Mouse (Mus musculus) NIH3T3 (cell line): ENCODE data around the gene Ifit2.
"Not testable (repeated sequence)": the region's sequence is repeated elsewhere in the genome, so short reads cannot be mapped to it uniquely, and the experiment has no call there.

Source experiments
- DNase-seq: peaks from one replicate; pipeline ENCODE4 v3.0.0-alpha.2; 2012; ENCODE audit warnings: low read depth

Gene Ifit2

DNA sequence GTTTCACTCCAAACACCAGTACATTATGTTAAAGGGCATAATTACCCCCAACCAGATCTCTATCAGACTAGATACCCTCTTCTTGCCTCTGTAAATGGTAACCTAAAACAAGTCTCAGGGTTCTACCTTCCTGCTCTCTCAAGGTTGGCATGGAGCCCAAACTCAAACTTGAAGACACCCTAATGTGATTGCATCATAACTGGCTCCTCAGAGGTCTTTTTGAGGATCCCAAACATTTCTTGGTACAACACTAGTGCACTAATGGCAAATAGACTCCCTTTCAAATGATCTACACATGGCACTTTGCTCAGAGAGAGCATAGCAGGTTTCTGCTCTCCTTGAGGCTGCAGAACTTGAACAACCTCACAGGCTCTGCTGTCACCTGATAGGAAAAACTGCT, 46.3 kb downstream of the Ifit2 start:
- DNase-seq: peak; percentile 16

DNA sequence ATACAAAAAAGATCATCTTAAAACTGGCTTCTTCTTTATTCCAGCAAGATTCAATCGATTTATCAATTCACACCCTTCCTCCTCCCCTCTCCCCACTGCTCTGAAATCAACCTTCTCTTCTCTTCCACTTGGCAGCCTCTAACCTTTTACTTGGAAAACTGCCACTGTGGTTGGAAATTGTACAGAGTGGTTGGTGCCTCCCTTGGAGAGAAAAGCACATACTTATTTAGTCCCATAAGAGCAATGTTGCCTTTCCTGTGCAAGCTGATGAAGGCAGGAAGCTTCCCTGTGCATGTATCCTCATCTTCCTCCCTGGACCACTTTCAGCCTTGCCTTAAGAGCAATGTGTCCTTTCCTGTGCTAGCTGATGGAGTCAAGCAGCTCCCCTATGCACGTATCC, 47.8 kb downstream of the Ifit2 start:
- DNase-seq: peak; percentile 83

DNA sequence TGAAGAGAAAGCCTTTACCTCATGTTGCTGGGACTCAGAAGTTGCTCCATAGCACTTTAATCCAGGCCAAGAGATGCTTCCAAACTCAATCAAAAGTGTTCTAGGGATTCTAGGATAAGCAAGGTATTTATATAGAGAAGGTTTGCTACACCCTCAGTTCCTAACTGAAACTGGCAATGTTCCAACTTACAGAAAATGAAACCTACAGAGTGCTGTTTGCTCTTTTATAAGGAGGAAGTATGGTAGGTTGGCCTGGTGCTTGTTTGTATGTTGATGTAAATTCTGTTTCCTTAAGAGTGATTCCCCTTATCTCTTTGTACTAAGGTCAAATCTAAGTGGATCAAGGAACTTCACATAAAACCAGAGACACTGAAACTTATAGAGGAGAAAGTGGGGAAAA, 48.8 kb downstream of the Ifit2 start:
- DNase-seq: not testable (repeated sequence)

DNA sequence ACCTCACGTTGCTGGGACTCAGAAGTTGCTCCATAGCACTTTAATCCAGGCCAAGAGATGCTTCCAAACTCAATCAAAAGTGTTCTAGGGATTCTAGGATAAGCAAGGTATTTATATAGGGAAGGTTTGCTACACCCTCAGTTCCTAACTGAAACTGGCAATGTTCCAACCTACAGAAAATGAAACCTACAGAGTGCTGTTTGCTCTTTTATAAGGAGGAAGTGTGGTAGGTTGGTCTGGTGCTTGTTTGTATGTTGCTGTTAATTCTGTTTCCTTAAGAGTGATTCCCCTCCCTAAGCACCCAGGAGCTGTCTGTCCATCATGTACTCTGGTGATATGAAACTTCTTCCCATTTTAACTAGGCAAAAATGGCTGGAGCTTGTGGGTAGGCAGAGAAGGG, 51.4 kb downstream of the Ifit2 start, which contains the start of gene Ifit1bl1:
Ifit1bl1 (minus strand) TSS at position 69 of the 400 bp plus-strand sequence.
- DNase-seq: not testable (repeated sequence)

DNA sequence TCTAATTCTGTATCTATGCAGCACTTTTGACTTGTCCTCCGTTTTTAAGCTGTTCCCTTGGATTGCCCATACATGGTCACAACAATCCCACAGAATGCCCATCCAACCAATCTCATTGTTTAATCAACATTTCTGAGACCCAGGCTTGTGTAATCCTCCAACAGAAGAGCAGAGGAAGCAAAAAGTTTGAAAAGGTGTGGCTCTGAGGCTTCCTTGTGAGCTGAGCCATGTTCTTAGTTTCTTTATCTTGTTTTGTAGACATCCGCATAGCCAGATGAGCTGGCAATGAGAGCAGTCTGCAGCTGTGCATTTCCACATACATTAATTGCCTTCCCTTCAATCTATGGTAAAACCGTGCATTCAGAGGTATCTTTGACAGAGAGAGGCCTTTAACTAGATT, 55.0 kb downstream of the Ifit2 start:
- no peak for DNase-seq

DNA sequence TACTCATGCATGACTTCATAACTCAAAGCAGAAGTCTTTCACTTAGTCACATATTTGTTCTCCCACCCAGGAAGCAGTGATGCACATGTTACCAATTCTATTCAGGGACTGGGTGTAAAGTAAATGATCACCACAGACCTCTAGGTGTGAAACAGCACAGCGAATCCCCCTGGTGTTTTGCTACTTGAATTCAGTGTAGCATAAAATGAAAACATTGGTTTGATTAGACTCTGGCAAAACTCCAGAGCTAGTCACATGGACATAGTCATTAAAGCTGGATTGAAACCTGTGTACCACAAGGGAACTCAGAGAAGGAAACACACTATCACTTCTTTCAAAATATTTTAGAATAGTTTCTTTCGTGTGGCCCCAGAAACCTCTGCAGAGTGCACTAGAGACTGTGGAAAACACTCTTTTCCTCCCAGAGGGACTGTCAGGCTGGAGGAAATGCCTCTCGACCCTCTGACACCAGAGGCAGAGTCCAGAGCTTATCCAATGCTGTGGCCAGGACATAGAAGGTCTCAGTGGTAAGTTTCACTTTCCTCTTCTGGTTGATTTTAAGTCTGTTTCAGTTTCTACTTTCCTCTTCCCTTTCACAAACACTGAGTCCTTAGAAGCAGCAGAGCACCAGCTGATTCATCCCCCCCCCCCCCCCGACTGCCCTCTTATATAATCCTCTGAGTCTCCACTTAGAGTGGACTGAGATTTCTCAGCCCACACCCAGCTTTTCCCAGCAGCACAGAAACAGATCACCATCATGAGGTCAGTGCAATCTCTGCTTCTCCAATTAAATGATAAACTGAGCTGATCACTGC, 57.0 kb downstream of the Ifit2 start, which contains the start of gene Ifit3b:
Ifit3b (plus strand) TSS at position 734 of the 815 bp plus-strand sequence.
- DNase-seq: peak; percentile 72

DNA sequence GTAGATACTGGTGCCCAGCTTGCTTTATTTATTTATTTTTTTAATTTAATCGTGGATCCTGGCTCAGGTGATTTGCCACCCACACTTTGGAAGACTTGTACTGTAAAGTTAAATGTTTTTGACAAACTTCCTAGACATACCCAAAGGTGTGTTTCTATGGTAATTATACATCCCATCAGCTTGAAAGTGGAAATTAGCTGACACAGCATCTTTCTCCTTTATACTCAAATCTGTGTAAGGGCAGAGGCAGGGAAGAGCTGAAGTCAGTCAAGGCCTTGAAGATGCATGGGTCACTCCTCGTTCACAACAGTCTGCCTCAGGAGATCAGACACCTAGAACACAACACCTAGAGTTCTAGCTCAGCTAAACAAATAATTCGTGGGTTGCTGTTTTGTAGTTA, 59.6 kb downstream of the Ifit2 start:
- DNase-seq: not testable (repeated sequence)

DNA sequence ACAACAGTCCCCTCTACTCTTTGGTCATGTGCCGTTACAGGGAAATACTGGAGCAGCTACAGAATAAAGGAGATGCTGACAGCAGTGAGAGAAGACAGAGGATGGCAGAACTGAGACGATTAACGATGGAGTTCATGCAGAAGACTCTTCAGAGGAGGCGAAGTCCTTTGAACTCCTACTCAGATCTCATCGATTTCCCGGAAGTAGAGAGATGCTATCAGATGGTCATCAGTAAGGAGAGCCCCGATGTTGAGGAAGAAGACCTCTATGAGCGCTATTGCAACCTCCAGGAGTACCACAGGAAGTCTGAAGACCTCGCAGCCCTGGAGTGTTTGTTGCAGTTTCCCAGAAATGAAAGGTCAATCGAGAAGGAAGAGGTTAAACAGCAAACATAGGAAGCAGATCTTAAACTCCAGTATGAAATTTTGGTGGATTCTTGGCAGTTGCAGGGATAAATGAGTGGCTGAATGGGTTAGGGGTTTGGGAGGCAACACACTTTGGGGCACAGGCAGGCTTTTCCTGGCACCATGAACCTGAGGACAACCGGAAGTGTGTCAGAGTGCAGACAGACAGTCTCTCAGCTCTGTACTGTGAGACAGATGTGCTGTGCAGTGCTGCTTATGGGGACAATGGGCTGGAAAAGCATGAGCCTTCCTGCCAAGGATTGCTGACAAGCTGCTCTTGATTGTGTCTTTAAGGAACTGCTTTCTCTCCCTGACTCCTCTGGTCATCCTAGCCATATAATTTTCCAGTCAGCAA, 61.9 kb downstream of the Ifit2 start:
- DNase-seq: not testable (repeated sequence)

DNA sequence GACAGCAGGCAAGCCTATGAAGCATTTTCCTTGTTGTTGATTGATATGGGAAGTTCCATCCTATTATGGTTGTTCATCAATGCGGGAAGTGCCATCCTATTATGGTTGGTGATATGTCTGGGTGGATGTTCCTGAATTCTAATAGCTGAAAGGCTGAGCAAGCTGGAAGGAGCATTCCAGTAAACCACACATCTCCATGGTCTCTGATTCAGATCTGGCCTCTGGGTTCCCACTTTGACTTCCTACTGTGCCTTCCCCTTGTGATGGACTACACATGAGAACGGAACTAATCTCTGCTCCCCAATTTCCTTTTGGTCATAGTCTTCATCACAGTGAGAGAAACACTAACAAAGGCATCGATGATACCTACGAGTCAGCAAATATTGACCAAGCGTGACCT, 70.4 kb downstream of the Ifit2 start:
- no peak for DNase-seq

DNA sequence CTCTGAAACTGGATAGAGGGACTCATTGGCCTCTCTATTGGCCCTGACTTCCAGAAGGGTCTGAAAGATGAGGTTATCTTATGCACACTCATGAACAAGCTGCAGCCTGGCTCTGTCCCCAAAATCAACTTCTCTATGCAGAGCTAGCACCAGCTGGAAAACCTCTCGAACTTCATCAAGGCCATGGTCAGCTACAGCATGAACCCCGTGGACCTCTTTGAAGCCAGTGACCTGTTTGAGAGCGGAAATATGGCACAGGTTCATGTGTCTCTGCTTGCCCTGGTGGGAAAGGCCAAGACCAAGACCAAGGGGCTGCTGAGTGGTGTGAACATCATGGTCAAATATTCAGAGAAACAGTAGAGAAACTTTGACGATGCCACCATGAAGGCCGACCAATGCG, 73.3 kb downstream of the Ifit2 start:
- DNase-seq: no peak

DNA sequence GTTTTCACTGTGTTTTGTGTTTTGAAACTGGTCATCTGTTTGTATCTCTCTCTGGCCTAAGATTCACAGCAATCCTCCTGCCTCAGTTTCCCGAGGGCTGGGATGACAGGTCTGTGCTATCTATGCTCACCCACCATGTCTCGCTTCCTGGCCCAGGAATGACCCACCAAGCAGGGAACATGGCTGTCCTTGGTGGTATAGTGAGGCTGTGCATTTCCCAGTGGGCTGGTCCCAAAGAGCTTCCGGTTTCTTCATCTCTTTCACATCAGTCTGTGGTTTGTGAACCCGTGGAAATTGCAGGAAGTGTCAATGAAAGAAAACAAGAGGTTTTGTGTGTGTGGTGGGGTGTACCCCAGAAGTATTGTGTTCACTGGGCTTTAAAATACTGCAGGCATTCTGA, 74.2 kb downstream of the Ifit2 start:
- DNase-seq: no peak
